Mouse (Mus musculus) forebrain, embryonic 12.5 days (tissue): ENCODE measurements around the gene Gngt2. TPM values are rescaled to one million over a fixed set of nuclear protein-coding genes. Genes with fewer than 3 reads are reported as not detected.
A peak's percentile ranks its signal among the peaks of the same experiment; 100 is the strongest.

Experiments used
- ATAC-seq: fragments of 200-750 bp; cut with Nextera tagmentation; 2 replicates; pipeline ENCODE4 v1.8.0; 2017; ENCODE audit warnings: moderate TSS enrichment; ENCODE audit not compliant: low FRiP score
- H3K27ac ChIP-seq: fragments of 300-500 bp; sonication (generic); 2 replicates; pipeline ENCODE4 v1.5.1; 2016; ENCODE audit warnings: mild to moderate bottlenecking
- H3K27me3 ChIP-seq: fragments of 300-500 bp; sonication (generic); 2 replicates; pipeline ENCODE4 v1.6.1; 2016; ENCODE audit warnings: mild to moderate bottlenecking
- H3K36me3 ChIP-seq: fragments of 300-500 bp; sonication (generic); replicated peaks from 2 replicates; pipeline ENCODE4 v1.6.1; 2016; ENCODE audit warnings: mild to moderate bottlenecking
- H3K4me1 ChIP-seq: fragments of 300-500 bp; sonication (generic); 2 replicates; pipeline ENCODE4 v1.6.1; 2016
- H3K4me2 ChIP-seq: fragments of 300-500 bp; sonication (generic); 2 replicates; pipeline ENCODE4 v1.6.1; 2016; ENCODE audit warnings: mild to moderate bottlenecking, moderate library complexity
- H3K4me3 ChIP-seq: fragments of 300-500 bp; sonication (generic); replicated peaks from 2 replicates; pipeline ENCODE4 v1.5.1; 2016; ENCODE audit warnings: mild to moderate bottlenecking
- H3K9ac ChIP-seq: fragments of 300-500 bp; sonication (generic); 2 replicates; pipeline ENCODE4 v1.6.1; 2016; ENCODE audit warnings: mild to moderate bottlenecking
- H3K9me3 ChIP-seq: fragments of 300-500 bp; sonication (generic); 2 replicates; pipeline ENCODE4 v1.6.1; 2016
- WGBS: fragments of 180-500 bp; shearing (Covaris S2); methylation state at CpG from one replicate; pipeline ENCODE4 v1.1.7; 2016; 5-methylcytosine and 5-hydroxymethylcytosine counted together
- polyA plus RNA-seq: library from polyadenylated mRNA; unstranded; fragments of >200 nt; fragmentation: Nextera tagmentation; extraction: Ambion mirVana; gene quantifications from 2 replicates; pipeline ENCODE4 v1.2.1, GENCODE M21; 2016

Gngt2 gene
- polyA plus RNA-seq, 1 experiment from 2014 or later: 3.7 TPM

- no peaks in the 10 kb centered on the region for H3K36me3 ChIP-seq
These were observed 13.9 kb downstream of the Gngt2 start for GRCm38 (mm10) chr11:95850898-95851297.

GRCm38 (mm10) chr11:95853684-95854083 lies 16.7 kb downstream of the Gngt2 start:
- Histone ChIP-seq H3K4me2 (no peak overlapping the region), H3K4me1 (peaks cover 9% of the 10 kb centered on the region), H3K27me3 (peaks cover 3% of the 10 kb centered on the region; the same call in 1 of the 2 replicates), H3K36me3 (no peaks in the 10 kb centered on the region), H3K4me3 (no peak overlapping the region), H3K9me3 (no peaks in the 10 kb centered on the region), H3K9ac (no peak overlapping the region), H3K27ac (no peak overlapping the region)
- 57% methylated on average over 5 of the region's 5 CpGs for WGBS
- no peak for ATAC-seq

More at GRCm38 (mm10) chr11:95850898-95851297, 13.9 kb downstream of the Gngt2 start:
- Histone ChIP-seq H3K9ac (no peak overlapping the region), H3K4me2 (no peak overlapping the region), H3K27me3 (peaks cover 3% of the 10 kb centered on the region; the same call in 1 of the 2 replicates), H3K4me1 (no peaks in the 10 kb centered on the region), H3K27ac (no peak overlapping the region), H3K9me3 (no peaks in the 10 kb centered on the region), H3K4me3 (no peak overlapping the region)
- 65% methylated on average over 2 of the region's 2 CpGs for WGBS
- no peak for ATAC-seq

- Histone ChIP-seq H3K4me2 (peak overlapping the region; percentile 81; the same call in 1 of the 2 replicates), H3K36me3 (no peaks in the 10 kb centered on the region), H3K4me1 (peaks cover 17% of the 10 kb centered on the region), H3K9me3 (no peaks in the 10 kb centered on the region), H3K27ac (no peak overlapping the region), H3K9ac (peak overlapping the region; percentile 70; the same call in 1 of the 2 replicates), H3K27me3 (peaks cover 1% of the 10 kb centered on the region; the same call in 1 of the 2 replicates), H3K4me3 (no peak overlapping the region)
- no peak for ATAC-seq
- 79% methylated on average over 4 of the region's 4 CpGs for WGBS
These were observed 20.3 kb downstream of the Gngt2 start for GRCm38 (mm10) chr11:95857306-95857705.

- peak; percentile 18; the same call in 1 of the 2 replicates for ATAC-seq
- H3K4me3 ChIP-seq: peak overlapping the region; percentile 75
- WGBS: 17% methylated on average over 21 of the region's 21 CpGs
- H3K9ac ChIP-seq: peak overlapping the region; percentile 70
- peak overlapping the region; percentile 81 for H3K4me2 ChIP-seq
- no peaks in the 10 kb centered on the region for H3K9me3 ChIP-seq
- no peaks in the 10 kb centered on the region for H3K27me3 ChIP-seq
- H3K27ac ChIP-seq: peak overlapping the region; percentile 93
- H3K4me1 ChIP-seq: peaks cover 17% of the 10 kb centered on the region
- H3K36me3 ChIP-seq: no peaks in the 10 kb centered on the region
These were observed 20.9 kb downstream of the Gngt2 start for GRCm38 (mm10) chr11:95857716-95858527.

GRCm38 (mm10) chr11:95858528-95859467 lies 21.8 kb downstream of the Gngt2 start:
- Histone ChIP-seq H3K36me3 (no peaks in the 10 kb centered on the region), H3K27ac (peak overlapping the region; percentile 93), H3K4me1 (peaks cover 17% of the 10 kb centered on the region), H3K9ac (peak overlapping the region; percentile 70), H3K4me2 (peak overlapping the region; percentile 81), H3K9me3 (no peaks in the 10 kb centered on the region), H3K27me3 (no peaks in the 10 kb centered on the region), H3K4me3 (peak overlapping the region; percentile 75)
- under 1% methylated on average over 58 of the region's 58 CpGs for WGBS
- ATAC-seq: peak; percentile 99

- Histone ChIP-seq H3K27me3 (no peaks in the 10 kb centered on the region), H3K4me3 (peak overlapping the region; percentile 75), H3K9me3 (no peaks in the 10 kb centered on the region), H3K9ac (peak overlapping the region; percentile 70), H3K36me3 (no peaks in the 10 kb centered on the region), H3K4me2 (peak overlapping the region; percentile 81), H3K27ac (peak overlapping the region; percentile 93), H3K4me1 (peaks cover 17% of the 10 kb centered on the region)
- ATAC-seq: peak; percentile 66
- under 1% methylated on average over 35 of the region's 35 CpGs for WGBS
These were observed 22.4 kb downstream of the Gngt2 start for GRCm38 (mm10) chr11:95859468-95859855.

DNA sequence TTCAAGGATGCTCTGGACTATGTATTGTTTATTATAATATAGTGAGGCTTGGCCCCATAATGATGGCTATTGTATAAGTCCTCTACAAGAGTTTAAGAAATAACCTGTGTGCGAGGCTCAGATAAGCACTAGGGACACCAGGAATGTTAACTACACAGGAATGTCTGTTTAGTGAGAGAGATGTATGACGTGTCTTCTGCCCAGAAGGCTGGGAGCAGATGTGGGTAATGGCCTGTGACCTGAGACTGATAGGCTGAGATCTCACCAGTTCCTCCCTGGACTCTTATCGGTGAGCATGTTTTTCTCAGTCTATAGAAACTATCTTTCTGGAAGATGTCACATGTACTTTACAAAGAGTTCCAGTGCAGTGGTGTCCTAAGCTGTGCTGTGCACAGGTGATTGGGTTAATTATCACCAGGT lies 23.1 kb downstream of the Gngt2 start:
- Histone ChIP-seq H3K9ac (peak overlapping the region; percentile 70), H3K9me3 (no peaks in the 10 kb centered on the region), H3K4me1 (peaks cover 17% of the 10 kb centered on the region), H3K36me3 (no peaks in the 10 kb centered on the region), H3K4me2 (peak overlapping the region; percentile 81), H3K27ac (0 out of 2 replicates have a peak overlapping the region, but pooled peaks have one; percentile 93), H3K27me3 (no peaks in the 10 kb centered on the region), H3K4me3 (peak overlapping the region; percentile 75)
- WGBS: 46% methylated on average over 3 of the region's 3 CpGs
- no peak for ATAC-seq

DNA sequence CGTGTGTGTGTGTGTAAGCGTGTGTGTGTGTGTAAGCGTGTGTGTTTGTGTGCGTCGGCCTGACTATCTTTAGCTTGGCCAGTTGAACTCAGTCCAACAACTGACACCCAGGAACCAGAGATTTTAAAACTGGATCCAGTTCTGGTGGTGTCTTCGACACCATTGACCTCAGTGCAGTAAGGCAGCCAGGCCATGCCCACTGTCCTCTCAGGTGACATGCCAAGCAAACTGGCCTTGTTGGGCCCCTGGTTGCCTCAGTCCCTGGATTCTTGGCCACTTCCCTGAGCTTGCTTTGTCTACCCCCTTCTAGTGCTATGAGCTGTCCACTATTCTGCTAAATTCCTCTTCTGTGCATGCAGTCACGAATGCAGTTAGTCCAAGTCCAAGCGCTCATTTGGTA lies 24.4 kb downstream of the Gngt2 start:
- H3K4me3 ChIP-seq: no peak overlapping the region
- H3K36me3 ChIP-seq: no peaks in the 10 kb centered on the region
- H3K9me3 ChIP-seq: no peaks in the 10 kb centered on the region
- 96% methylated on average over 8 of the region's 8 CpGs for WGBS
- H3K9ac ChIP-seq: no peak overlapping the region
- no peak overlapping the region for H3K27ac ChIP-seq
- H3K4me1 ChIP-seq: peaks cover 17% of the 10 kb centered on the region
- no peak overlapping the region for H3K4me2 ChIP-seq
- ATAC-seq: no peak
- H3K27me3 ChIP-seq: no peaks in the 10 kb centered on the region

DNA sequence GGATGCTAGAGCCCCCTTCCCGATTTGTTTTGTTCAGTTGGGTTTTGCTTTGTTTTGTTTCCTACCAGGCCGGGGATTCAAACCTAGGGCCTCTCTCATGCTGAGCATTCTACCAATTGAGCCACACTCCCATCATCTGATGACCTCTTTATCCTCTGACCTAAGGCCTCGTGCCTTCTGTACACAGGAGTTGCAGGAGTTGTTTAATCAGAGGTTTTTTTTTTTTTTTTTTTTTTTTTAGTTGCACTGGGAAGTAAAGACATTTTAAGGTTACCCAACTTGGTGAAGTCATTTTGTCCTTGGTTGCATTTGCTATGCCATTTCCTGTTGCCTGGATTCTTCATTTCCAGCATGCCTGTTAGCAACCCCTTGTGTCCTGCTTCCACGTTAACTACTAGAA lies 32.4 kb downstream of the Gngt2 start:
- no peak overlapping the region for H3K9ac ChIP-seq
- 82% methylated on average over 4 of the region's 4 CpGs for WGBS
- H3K27me3 ChIP-seq: no peaks in the 10 kb centered on the region
- H3K36me3 ChIP-seq: no peaks in the 10 kb centered on the region
- H3K27ac ChIP-seq: no peak overlapping the region
- no peak for ATAC-seq
- no peak overlapping the region for H3K4me3 ChIP-seq
- H3K4me2 ChIP-seq: no peak overlapping the region
- H3K9me3 ChIP-seq: no peaks in the 10 kb centered on the region
- no peaks in the 10 kb centered on the region for H3K4me1 ChIP-seq

- H3K27ac ChIP-seq: no peak overlapping the region
- WGBS: 78% methylated on average over 6 of the region's 6 CpGs
- no peaks in the 10 kb centered on the region for H3K36me3 ChIP-seq
- ATAC-seq: no peak
- H3K9ac ChIP-seq: no peak overlapping the region
- H3K9me3 ChIP-seq: no peaks in the 10 kb centered on the region
- no peaks in the 10 kb centered on the region for H3K4me1 ChIP-seq
- H3K4me2 ChIP-seq: no peak overlapping the region
- no peaks in the 10 kb centered on the region; the same call in 1 of the 2 replicates for H3K27me3 ChIP-seq
- H3K4me3 ChIP-seq: no peak overlapping the region
These were observed 33.0 kb downstream of the Gngt2 start for GRCm38 (mm10) chr11:95869918-95870470.

DNA sequence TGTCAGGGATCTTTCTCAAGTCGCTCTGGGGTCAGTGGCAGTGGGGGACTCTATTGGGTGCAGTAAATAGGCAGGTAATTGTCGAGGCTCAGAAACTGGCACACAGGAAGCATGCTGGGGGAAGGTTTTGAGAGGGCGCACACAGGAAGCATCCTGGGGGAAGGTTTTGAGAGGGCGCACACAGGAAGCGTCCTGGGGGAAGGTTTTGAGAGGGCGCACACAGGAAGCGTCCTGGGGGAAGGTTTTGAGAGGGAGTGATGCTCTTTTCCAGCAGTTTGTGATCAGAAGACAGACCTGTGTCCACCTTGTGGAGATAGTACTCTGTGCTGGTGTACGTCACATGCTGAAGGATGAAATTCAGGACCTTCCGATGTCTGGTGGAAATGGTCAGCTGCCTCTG lies 38.8 kb downstream of the Gngt2 start:
- Histone ChIP-seq H3K27ac (no peak overlapping the region), H3K4me1 (no peaks in the 10 kb centered on the region), H3K4me3 (no peak overlapping the region), H3K27me3 (peaks cover 3% of the 10 kb centered on the region; the same call in 1 of the 2 replicates), H3K9ac (no peak overlapping the region), H3K9me3 (no peaks in the 10 kb centered on the region), H3K36me3 (no peaks in the 10 kb centered on the region), H3K4me2 (0 out of 2 replicates have a peak overlapping the region, but pooled peaks have one; percentile 4)
- ATAC-seq: no peak
- WGBS: 26% methylated on average over 9 of the region's 9 CpGs

GRCm38 (mm10) chr11:95876296-95876695 lies 39.3 kb downstream of the Gngt2 start:
- WGBS: 24% methylated on average over 7 of the region's 7 CpGs
- no peak overlapping the region for H3K9ac ChIP-seq
- no peak overlapping the region for H3K27ac ChIP-seq
- H3K9me3 ChIP-seq: no peaks in the 10 kb centered on the region
- no peak for ATAC-seq
- H3K4me1 ChIP-seq: no peaks in the 10 kb centered on the region
- H3K4me3 ChIP-seq: no peak overlapping the region
- peaks cover 3% of the 10 kb centered on the region; the same call in 1 of the 2 replicates for H3K27me3 ChIP-seq
- H3K36me3 ChIP-seq: no peaks in the 10 kb centered on the region
- 0 out of 2 replicates have a peak overlapping the region, but pooled peaks have one; percentile 4 for H3K4me2 ChIP-seq
